In genomic region chr8:88570293-88570998, GRCm38 (mm10) we compare ENCODE assay signal across 8 mouse cellular contexts. TPM values are rescaled to one million over a fixed set of nuclear protein-coding genes. Genes with fewer than 3 reads are reported as not detected.
A peak's percentile ranks its signal among the peaks of the same experiment; 100 is the strongest.
DNase-seq lines count a peak whose midpoint lies in the region; ATAC-seq and TF ChIP-seq lines count a peak whose summit lies in the region.

No protein-coding gene starts in this region.

- H3K27ac ChIP-seq in forebrain, embryonic 10.5 days: peak overlapping the region; percentile 81
- no peak overlapping the region for H3K27ac ChIP-seq in forebrain, embryonic 15.5 days (replicated peaks)
- no peak overlapping the region; the same call in 1 of the 2 replicates for H3K27ac ChIP-seq in midbrain, embryonic 11.5 days (ENCODE audit: low read depth, low read length)
- no peak overlapping the region for H3K27ac ChIP-seq in midbrain, postnatal 0 days (ENCODE audit: low read depth, low read length)
- H3K27ac ChIP-seq in neural tube, embryonic 12.5 days: no peak overlapping the region

- 41% methylated on average over 10 of the region's 10 CpGs for WGBS in forebrain, embryonic 10.5 days
- 42% methylated on average over 10 of the region's 10 CpGs for WGBS in forebrain, embryonic 15.5 days
- WGBS in midbrain, embryonic 11.5 days: 35% methylated on average over 10 of the region's 10 CpGs
- WGBS in midbrain, postnatal 0 days: 53% methylated on average over 10 of the region's 10 CpGs
- 49% methylated on average over 10 of the region's 10 CpGs for WGBS in neural tube, embryonic 12.5 days

- ATAC-seq in forebrain, embryonic 15.5 days (replicated peaks): no peak
- no peak for ATAC-seq in midbrain, embryonic 11.5 days (ENCODE audit: low FRiP score)
- ATAC-seq in midbrain, postnatal 0 days (ENCODE audit: low FRiP score): no peak
- ATAC-seq in neural tube, embryonic 12.5 days (ENCODE audit: low FRiP score, low read depth): peak; percentile 71

- no peak overlapping the region for H3K4me3 ChIP-seq in forebrain, embryonic 10.5 days
- no peak overlapping the region for H3K4me3 ChIP-seq in forebrain, embryonic 15.5 days
- no peak overlapping the region for H3K4me3 ChIP-seq in midbrain, embryonic 11.5 days (ENCODE audit: low read depth, low read length)
- no peak overlapping the region for H3K4me3 ChIP-seq in midbrain, postnatal 0 days (ENCODE audit: low read depth, low read length)
- H3K4me3 ChIP-seq in neural tube, embryonic 12.5 days: no peak overlapping the region

- no peaks in the 10 kb centered on the region for H3K27me3 ChIP-seq in forebrain, embryonic 10.5 days (ENCODE audit: poor library complexity, severe bottlenecking)
- H3K27me3 ChIP-seq in forebrain, embryonic 15.5 days: no peaks in the 10 kb centered on the region
- H3K27me3 ChIP-seq in midbrain, embryonic 11.5 days (ENCODE audit: control insufficient read depth, insufficient read depth, low read length): no peaks in the 10 kb centered on the region
- H3K27me3 ChIP-seq in midbrain, postnatal 0 days (ENCODE audit: insufficient read depth, low read length): no peaks in the 10 kb centered on the region
- H3K27me3 ChIP-seq in neural tube, embryonic 12.5 days (replicated peaks): no peaks in the 10 kb centered on the region

- peaks cover 77% of the 10 kb centered on the region for H3K4me1 ChIP-seq in forebrain, embryonic 10.5 days
- peaks cover 76% of the 10 kb centered on the region for H3K4me1 ChIP-seq in forebrain, embryonic 15.5 days
- peaks cover 16% of the 10 kb centered on the region for H3K4me1 ChIP-seq in midbrain, embryonic 11.5 days (ENCODE audit: control insufficient read depth, insufficient read depth, low read length)
- H3K4me1 ChIP-seq in midbrain, postnatal 0 days (ENCODE audit: insufficient read depth, low read length): peaks cover 11% of the 10 kb centered on the region; the same call in 1 of the 2 replicates
- peaks cover 36% of the 10 kb centered on the region for H3K4me1 ChIP-seq in neural tube, embryonic 12.5 days

- no peaks in the 10 kb centered on the region for H3K9me3 ChIP-seq in forebrain, embryonic 10.5 days
- no peaks in the 10 kb centered on the region for H3K9me3 ChIP-seq in forebrain, embryonic 15.5 days
- no peaks in the 10 kb centered on the region for H3K9me3 ChIP-seq in midbrain, embryonic 11.5 days (ENCODE audit: control insufficient read depth, low read length)
- no peaks in the 10 kb centered on the region for H3K9me3 ChIP-seq in midbrain, postnatal 0 days (ENCODE audit: low read length)
- H3K9me3 ChIP-seq in neural tube, embryonic 12.5 days: no peaks in the 10 kb centered on the region

- no peak overlapping the region for H3K9ac ChIP-seq in forebrain, embryonic 15.5 days (replicated peaks)
- no peak overlapping the region for H3K9ac ChIP-seq in midbrain, embryonic 11.5 days (ENCODE audit: low read length)
- no peak overlapping the region for H3K9ac ChIP-seq in midbrain, postnatal 0 days (replicated peaks; ENCODE audit: low read length, poor library complexity, severe bottlenecking)
- H3K9ac ChIP-seq in neural tube, embryonic 12.5 days: no peak overlapping the region

- DNase-seq in forebrain, embryonic 10.5 days (ENCODE audit: extremely low spot score, low spot score): peak; percentile 38
- DNase-seq in midbrain, embryonic 11.5 days (ENCODE audit: low spot score, missing footprints): peak; percentile 88
- DNase-seq in midbrain, postnatal 0 days (ENCODE audit: low spot score): no peak
- peak; percentile 21 for DNase-seq in induced T-regulatory cell, adult 2 months (ENCODE audit: low read depth)
- DNase-seq in cerebellum, postnatal 4 days (ENCODE audit: low spot score in 2 of 2): no peak
- no peak for DNase-seq in right cerebral cortex, postnatal 25 days

- H3K4me2 ChIP-seq in forebrain, embryonic 15.5 days (replicated peaks): no peak overlapping the region
- H3K4me2 ChIP-seq in midbrain, embryonic 11.5 days: no peak overlapping the region
- no peak overlapping the region for H3K4me2 ChIP-seq in midbrain, postnatal 0 days (ENCODE audit: low read depth, low read length, poor library complexity, severe bottlenecking)
- H3K4me2 ChIP-seq in neural tube, embryonic 12.5 days (replicated peaks): 0 out of 2 replicates have a peak overlapping the region, but pooled peaks have one; percentile 12

- no peak for TF ChIP-seq CTCF in midbrain, postnatal 0 days (IDR thresholded peaks at IDR 0.05)

- H3K36me3 ChIP-seq in forebrain, embryonic 10.5 days (replicated peaks): peaks cover 23% of the 10 kb centered on the region
- H3K36me3 ChIP-seq in forebrain, embryonic 15.5 days: no peaks in the 10 kb centered on the region
- H3K36me3 ChIP-seq in midbrain, embryonic 11.5 days (ENCODE audit: control insufficient read depth, insufficient read depth, low read length): no peaks in the 10 kb centered on the region
- H3K36me3 ChIP-seq in midbrain, postnatal 0 days (ENCODE audit: insufficient read depth, low read length): no peaks in the 10 kb centered on the region
- no peaks in the 10 kb centered on the region for H3K36me3 ChIP-seq in neural tube, embryonic 12.5 days

RNA-seq across cellular contexts. Expression of gene Nkd1, which starts 49.3 kb away (rescaled TPM):
- polyA plus RNA-seq in forebrain, embryonic 10.5 days (2016; fragmentation: Nextera tagmentation; extraction: Ambion mirVana): 47.2 and 48.5 TPM in 2 replicates
- 36.6 and 40.8 TPM in 2 replicates for polyA plus RNA-seq in forebrain, embryonic 15.5 days (2015; fragmentation: Nextera tagmentation; extraction: Ambion mirVana)
- polyA plus RNA-seq in midbrain, embryonic 11.5 days (2014; fragmentation: Nextera tagmentation; extraction: Ambion mirVana): 50.5 and 61.1 TPM in 2 replicates
- 36.9 and 48.9 TPM in 2 replicates for total RNA-seq in midbrain, postnatal 0 days (2014; rRNA removed)
- 35.7 and 36.4 TPM in 2 replicates for polyA plus RNA-seq in midbrain, postnatal 0 days (2015; fragmentation: Nextera tagmentation; extraction: Ambion mirVana)
- polyA plus RNA-seq in neural tube, embryonic 12.5 days (2016; fragmentation: Nextera tagmentation; extraction: Ambion mirVana): 77.2 and 84.5 TPM in 2 replicates

Comparison
In these comparisons a context has a peak if more than half of its experiments do, and no peak if none do; other contexts are left out.
1. DNase-seq: peak in forebrain, embryonic 10.5 days (single experiment), midbrain, embryonic 11.5 days (single experiment) and induced T-regulatory cell, adult 2 months (single experiment); none in midbrain, postnatal 0 days (single experiment), cerebellum, postnatal 4 days (0 of 2) and right cerebral cortex, postnatal 25 days (single experiment).